Mouse (Mus musculus) cerebellum, postnatal 14 days (tissue): ENCODE results near the gene Gm20683.
A peak's percentile ranks its signal among the peaks of the same experiment; 100 is the strongest.

ENCODE experiments used
- DNase-seq, 2 experiments: peaks; one replicate each; pipeline ENCODE4 v3.0.0; 2021; ENCODE audit warnings: mixed read lengths in 2 of 2

Gene Gm20683

GRCm38 (mm10) chr17:25839455-25840235, 1.9 kb downstream of the Gm20683 start:
- no peak for DNase-seq

- no peak for DNase-seq
Observed at GRCm38 (mm10) chr17:25838904-25839303, 2.7 kb downstream of the Gm20683 start.

DNA sequence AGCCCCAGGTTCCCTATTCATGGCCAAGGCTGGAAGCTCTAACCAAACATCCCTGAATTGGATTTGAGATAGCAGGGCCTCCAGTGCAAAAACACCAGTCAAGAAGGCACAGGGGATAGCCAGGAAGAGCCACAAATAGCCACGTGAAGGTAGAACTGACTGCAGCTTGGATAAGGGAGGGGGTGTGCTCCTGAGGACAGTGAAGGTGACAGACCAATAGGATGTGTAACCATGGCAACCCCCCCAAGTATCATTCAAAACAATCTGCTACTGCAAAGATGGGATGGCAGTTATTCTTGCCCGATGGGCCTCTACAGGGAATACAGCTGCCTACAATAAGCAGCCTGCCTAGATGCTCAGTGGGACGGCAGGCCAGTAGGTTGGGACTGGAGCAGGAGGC, 4.0 kb downstream of the Gm20683 start:
- DNase-seq = no peak

DNA sequence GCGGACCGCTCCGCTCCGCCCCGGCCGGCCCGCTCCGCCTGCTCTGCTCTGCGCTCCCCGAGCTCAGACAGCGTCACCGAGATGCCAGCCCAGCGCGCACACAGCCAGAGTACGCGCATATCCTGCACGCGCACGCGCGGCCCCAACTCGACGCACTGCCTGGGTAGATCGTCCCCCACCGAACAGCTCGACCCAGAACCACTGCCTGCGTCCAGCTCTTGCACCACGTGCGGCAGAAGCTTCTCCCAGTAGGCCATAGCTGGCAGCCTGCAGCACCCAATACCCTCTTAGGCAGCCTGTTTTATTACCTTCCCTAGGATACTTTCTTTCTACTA, 4.5 kb downstream of the Gm20683 start, which contains the start of gene Rhbdl1:
TSS of gene Rhbdl1 (minus strand) at position 220 of the 335 bp plus-strand sequence.
- peak; percentile 91 for DNase-seq

GRCm38 (mm10) chr17:25836397-25837075, 5.0 kb downstream of the Gm20683 start:
- DNase-seq = peak in 1 of 2 experiments; percentile 61

DNA sequence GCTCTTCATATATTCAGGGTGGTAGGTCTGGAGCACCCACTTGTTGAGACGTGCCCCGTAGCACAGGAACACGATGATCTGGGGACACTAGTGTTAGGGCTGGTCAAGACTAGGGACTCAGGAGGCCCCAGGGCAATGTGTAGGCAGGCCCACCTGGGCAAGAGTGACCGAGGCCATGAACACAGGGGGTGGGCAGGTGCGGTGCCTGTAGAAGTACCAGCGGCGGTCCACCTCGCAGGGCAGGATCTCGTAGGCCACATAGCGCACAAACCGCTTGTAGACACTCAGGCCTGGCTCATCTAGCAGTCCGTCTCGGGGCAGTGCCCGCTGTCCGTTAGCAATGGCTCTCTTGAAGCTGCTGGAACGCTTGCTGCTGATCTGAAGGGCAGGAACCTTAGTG, 5.7 kb downstream of the Gm20683 start:
- no peak for DNase-seq

- no peak for DNase-seq
Observed at GRCm38 (mm10) chr17:25835301-25835700, 6.3 kb downstream of the Gm20683 start.

DNA sequence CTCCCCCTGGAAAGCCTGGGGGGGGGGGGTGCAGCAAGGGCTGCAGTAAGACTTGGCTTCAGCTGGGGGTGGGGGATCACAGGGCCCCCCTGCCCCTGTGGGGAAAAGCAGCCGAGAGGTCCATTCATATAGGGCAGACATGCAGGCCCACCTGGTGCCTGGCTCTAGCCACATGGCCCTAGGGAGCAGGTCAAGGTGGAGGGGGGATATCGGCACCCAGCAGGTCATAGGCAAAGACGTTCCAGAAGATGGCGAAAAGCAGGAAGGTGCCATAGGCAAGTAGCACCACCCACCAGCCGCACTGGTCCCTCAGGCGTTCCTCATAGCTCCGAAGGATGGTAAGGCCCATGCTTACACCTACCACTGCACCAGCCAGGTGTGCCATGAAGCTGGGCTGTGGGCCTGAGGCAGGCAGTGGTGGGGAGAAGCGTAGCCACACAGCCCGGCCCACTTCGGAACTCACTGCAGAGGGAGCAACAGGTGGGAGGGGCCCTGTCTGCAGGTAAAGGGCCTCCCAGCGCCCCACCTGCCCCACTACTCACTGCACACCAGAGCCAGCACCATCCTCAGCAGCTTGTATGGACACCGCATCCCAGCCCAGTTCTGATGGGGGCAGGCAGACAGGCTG, 6.9 kb downstream of the Gm20683 start:
- DNase-seq = no peak

- no peak for DNase-seq
Observed at GRCm38 (mm10) chr17:25833961-25834594, 7.5 kb downstream of the Gm20683 start.

DNA sequence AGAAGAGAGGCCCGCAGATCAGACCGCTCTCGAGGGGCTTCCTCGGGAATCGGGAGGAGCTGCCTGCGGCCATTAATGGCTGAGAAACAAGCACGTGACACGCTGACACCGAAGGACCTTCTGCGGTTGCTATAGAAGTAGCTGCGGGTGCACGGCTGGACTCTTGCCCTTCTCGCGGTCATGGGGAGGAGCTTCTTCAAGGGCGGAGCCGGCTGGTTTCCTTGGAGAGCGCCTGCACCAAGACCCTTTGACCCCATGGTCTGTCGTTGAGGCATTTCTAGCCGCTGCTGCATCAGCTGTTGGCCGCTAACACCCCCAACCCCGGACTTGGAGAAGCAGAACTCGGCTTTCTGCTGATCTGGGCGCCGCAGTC, 8.3 kb downstream of the Gm20683 start, which contains the start of gene Stub1:
TSS of gene Stub1 (minus strand) at position 114 of the 373 bp plus-strand sequence.
- peak; percentile 92 to 94 for DNase-seq

DNA sequence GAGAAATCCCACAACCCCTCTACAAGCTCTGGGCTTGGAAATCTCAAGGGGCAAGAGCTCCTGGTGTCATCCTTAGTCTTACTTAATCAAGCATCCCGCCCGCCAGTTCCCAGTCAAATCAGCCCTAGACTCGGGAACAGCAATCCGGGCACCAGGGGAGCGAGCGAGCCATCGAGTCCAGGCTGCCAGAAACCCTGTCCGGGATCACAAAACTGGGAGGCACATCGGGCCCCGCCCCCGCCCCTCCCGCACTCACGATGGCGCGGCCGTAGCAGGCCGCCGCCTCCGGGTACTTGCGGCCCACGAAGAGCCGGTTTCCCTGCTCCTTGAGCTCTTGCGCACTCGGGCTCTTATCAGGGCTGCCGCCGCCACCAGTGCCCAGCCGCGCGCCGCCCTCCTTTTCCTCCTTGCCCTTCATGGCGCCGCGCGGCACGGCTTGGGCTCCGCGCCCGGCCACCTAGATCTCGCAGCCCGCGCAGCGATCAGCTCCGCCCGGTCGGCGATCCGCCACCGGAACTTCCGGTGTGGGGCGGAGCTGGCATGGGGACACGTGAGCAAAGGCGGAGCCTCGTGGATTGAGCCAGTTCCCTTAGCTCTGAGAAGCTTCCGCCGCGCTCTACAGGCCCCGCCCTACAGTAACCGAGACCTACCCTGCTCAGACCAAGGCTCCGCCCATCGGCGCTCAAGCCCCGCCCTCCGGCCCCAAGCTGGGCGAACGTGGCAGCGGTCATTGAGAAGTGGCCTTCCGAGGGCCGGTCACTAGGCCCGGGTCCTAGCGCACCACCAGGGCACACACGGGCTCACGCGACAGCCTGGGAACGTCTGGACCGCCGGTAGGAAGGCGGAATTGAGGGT, 8.9 kb downstream of the Gm20683 start:
- DNase-seq = peak; percentile 99 to 100

DNA sequence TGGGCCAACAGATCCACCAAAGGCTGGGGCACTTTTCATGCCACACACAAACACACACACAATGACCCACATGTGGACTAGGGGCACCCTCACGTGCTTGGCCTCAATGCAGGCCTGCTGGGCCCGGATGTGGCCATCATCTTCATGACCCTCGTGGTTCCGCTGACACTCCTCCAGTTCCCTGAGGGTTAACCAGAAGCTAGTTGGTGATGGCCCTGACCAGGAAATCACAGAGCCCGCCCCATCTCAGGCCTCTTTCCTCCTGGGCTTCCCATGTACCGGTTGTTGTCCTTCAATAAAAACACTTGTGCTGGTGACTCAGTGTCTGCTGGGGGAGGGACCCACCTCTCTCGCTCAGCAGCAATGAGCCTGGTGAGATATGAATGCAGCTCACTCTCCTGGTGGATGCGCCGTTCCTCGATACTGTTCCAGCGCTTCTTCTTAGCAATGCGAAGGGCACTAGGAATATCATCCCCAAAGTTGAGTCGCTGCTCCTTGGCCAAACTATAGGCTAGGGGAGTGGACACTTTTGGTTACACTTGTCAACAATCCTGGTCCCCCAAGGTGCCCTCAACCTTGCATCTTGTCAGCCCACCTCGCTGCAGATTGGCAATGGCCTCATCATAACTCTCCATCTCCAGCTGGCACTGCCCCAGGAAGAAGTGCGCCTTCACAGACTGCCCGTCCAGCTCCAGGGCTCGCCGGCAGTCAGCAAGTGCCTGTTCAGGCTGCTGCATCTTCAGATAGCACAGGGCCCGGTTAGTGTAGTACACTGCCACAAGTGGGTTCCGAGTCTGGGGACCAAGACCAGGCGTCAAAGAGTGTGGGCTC, 9.9 kb downstream of the Gm20683 start:
- DNase-seq = peak; percentile 67 to 77

DNA sequence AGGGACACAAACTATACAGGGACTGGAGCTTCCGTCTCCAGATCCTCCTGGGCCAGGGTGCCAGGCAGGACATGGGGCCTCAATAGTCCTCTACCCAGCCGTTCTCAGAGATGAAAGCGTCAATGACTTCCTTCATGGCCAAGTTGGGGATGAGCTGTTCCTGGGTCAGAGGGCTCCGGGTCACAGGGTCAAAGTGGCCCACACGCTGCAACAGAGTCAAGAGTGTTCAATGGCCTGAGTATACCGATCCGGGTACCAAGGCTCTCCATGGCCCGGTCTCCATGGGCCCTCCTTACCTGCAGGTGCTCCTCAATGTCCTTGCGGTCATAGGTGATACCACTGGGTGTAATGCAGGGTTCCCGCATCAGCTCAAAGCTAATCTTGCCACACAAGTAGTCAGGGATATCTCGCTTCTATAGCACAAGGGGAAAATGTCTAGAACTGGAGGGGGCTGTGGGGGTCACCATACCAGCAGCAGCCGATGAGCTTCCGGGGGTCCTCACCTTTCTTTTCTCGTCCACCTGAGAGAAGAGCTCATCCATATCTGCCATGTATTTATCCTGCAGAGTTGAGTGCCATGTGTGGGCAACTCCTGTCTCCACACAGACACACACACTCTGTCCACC, 10.6 kb downstream of the Gm20683 start:
- DNase-seq = no peak

DNA sequence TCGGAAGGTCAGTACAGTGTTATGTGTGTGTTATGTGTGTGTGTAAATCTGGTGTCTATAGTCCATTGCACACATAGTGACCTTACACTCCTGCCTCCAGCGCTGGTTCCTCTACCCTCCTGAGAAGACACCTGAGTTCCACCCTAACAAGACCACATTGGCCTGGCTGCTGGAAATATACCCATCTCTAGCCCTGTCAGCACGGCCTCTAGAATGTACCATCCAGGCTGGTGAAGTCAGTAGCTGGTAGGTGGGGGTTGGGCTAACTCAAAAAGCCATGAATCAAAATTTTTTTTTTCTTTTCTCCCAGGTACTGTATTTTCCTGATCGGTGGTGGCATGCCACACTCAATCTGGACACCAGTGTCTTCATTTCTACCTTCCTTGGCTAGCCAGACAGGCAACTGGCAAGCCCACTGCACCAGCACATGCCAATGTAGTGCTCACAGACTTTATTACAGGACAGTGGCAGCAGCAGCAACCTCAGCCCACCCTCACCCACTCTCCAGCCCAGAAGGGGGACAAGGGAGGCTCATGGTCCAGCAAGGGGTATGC, 11.3 kb downstream of the Gm20683 start:
- no peak for DNase-seq

DNA sequence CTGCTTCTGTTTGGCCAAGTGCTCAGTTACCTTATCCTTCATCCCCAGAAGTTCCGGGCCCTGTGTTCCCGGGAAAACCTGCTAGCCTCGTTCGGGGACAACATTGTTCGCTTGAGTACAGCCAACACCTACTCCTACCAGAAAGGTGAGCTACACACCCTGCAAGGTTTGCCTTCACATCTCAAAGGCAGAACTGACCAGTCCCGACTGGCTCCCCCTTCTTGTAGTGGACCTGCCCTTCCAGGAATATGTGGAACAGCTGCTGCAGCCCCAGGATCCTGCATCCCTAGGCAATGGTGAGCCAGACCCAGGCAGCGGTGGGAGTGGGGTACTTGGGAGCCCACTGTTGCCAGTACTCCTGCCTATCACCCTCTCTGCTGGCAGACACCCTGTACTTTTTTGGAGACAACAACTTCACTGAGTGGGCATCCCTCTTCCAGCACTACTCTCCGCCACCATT, 12.0 kb downstream of the Gm20683 start:
- no peak for DNase-seq

- DNase-seq = peak; percentile 83 to 87
Observed at GRCm38 (mm10) chr17:25828712-25829557, 12.6 kb downstream of the Gm20683 start, which contains the start of gene Jmjd8. Gene Jmjd8, plus strand, starts transcription at chr17:25828867.

- DNase-seq = no peak
Observed at GRCm38 (mm10) chr17:25828223-25828594, 13.4 kb downstream of the Gm20683 start.

DNA sequence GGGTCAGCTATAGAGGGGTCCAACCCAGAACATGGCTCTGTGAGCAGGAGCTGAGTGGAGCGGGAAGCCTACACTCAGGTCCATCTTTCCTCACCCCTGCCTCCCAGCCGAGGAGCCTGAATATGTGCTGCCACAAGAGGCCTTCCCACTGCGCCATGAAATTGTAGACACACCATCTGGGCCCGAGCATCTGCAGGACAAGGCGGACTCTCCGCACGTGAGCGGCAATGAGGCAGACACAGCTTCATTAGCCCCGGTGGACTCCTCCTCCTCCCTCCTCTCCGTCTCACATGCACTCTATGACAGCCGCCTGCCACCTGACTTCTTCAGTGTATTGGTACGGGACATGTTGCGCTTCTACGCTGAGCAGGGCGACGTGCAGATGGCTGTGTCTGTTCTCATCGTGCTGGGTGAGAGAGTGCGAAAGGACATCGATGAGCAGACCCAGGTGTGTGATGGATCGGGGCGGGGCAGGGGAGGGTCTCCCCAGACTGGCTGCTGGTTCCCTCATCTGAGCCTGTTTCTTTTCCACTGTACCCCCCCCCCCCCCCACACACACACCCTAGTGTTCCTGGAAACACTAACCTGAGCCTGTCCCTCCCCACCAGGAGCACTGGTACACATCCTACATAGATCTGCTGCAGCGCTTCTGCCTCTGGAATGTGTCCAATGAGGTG, 13.9 kb downstream of the Gm20683 start:
- DNase-seq = no peak

GRCm38 (mm10) chr17:25827011-25827410, 14.6 kb downstream of the Gm20683 start:
- no peak for DNase-seq
